Mouse (Mus musculus): Measurements from ENCODE around the gene Slc13a5. TPM values are rescaled to one million over a fixed set of nuclear protein-coding genes. Genes with fewer than 3 reads are reported as not detected.
A peak's percentile ranks its signal among the peaks of the same experiment; 100 is the strongest.

Gene Slc13a5
- polyA plus RNA-seq, 1 experiment, result 34.1 TPM

DNA sequence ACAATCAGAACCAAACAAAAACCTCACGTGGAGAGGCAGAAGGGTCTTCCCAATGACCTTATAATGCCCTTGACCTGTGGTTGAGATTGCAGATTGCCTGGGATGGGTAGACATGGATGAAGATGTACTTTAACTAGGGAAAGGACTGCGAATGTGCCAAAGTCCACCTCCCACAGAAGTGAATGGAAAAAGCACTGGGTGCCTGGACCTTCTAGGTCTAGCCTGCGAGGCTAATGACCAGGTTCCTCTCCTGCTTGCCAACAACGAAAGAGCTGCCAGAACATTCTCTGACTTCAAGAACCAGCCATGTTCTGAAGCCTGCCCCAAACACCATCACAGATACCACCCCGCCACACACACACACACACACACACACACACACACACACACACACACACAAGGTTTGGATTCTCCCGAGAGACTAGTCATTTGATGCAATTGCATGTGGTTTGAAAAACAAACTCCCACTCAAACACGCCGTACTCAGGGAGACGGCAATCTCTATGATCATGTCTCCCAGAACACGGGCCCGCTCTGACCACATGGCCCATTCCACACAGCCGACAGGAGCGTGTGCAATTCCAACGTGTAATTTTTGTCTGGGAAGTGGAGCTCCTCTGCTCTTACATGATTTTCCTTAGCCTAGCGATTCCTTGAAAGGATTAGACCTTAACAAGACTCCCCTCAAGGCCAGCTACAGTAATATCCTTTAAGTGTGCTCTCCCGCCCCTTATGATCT lies 16.6 kb upstream of the Slc13a5 start:
- no peak overlapping the region for H3K27ac ChIP-seq (ENCODE audit: control insufficient read depth, insufficient read depth, low read depth, low read length)
- no peak overlapping the region for H3K4me3 ChIP-seq (ENCODE audit: control insufficient read depth, low read depth, low read length)
- TF ChIP-seq POLR2A (IDR thresholded peaks at IDR 0.05; ENCODE audit: control insufficient read depth, low read depth, low read length), result no peak
- no peaks in the 10 kb centered on the region for H3K36me3 ChIP-seq (ENCODE audit: control insufficient read depth, insufficient read depth, low read length)
- no peaks in the 10 kb centered on the region for H3K27me3 ChIP-seq (ENCODE audit: control insufficient read depth, insufficient read depth, low read length)
- no peaks in the 10 kb centered on the region for H3K4me1 ChIP-seq (ENCODE audit: control insufficient read depth, insufficient read depth, low read length)

DNA sequence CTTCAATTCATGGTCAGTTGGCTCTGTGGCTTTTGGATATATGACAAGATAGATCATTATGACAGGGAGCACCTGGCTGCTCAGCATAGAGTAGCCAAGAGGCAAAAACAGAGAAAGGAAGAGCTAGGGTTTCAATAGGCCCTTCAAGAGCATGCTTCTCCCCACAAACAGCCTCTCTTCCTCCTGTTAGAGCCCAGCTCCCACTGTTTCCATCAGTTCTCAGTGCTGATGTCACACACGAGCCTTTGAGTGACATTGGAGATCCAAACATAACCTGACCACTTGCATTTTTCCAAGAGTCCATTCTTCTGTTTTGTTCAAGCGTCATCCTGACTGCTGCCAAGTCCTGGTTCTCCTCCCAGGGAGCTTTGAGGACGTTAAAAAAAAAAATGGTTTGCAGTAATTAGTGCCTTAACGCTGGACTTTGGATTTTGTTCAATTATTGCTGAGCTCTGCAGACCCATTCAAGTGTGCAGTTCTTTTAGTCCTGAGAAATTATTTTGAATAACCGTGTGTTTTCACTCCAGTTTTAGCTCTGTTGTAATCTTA lies 14.9 kb upstream of the Slc13a5 start:
- TF ChIP-seq CTCF (IDR thresholded peaks at IDR 0.05; ENCODE audit: control insufficient read depth, insufficient read depth, insufficient replicate concordance, low read depth, low read length) (no peak), POLR2A (IDR thresholded peaks at IDR 0.05; ENCODE audit: control insufficient read depth, low read depth, low read length) (no peak)

DNA sequence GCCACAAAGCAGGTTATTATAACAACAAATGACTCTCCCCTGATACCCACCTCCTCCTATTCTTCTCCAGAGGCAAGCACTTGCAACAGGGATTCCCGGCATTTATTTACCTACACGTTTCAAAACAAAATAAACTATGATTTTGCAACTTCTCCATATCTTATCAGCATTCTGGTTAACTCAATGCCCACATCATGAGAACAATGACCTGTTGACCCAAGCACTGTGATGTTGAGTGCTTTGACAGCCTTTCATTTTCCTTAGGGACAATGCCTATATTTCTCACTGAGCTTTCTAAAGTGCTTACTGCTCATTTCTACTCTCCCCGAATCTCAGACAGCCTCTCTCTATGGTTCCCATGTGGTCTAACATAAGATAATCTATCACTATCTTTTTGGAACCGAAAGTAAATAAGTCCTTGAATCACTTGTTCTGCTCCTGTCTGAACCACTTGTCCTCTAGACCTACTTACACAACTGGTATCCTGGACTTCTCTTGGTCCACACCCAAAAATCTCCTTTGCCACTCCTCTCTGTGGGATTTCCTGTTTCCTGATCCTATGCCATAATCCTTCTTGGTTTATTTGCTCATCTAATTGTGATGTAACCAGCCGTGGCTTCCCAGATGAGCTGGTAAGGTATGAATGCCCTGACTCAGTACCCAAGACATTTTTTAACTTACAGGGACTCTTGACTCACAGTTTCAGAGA lies 14.3 kb upstream of the Slc13a5 start:
- no peak overlapping the region for H3K27ac ChIP-seq (ENCODE audit: control insufficient read depth, insufficient read depth, low read depth, low read length)
- H3K4me1 ChIP-seq (ENCODE audit: control insufficient read depth, insufficient read depth, low read length), result no peaks in the 10 kb centered on the region
- no peaks in the 10 kb centered on the region for H3K27me3 ChIP-seq (ENCODE audit: control insufficient read depth, insufficient read depth, low read length)
- peak overlapping the region; percentile 78; the same call in 1 of the 2 replicates for H3K4me3 ChIP-seq (ENCODE audit: control insufficient read depth, low read depth, low read length)
- H3K36me3 ChIP-seq (ENCODE audit: control insufficient read depth, insufficient read depth, low read length), result no peaks in the 10 kb centered on the region
- TF ChIP-seq POLR2A (IDR thresholded peaks at IDR 0.05; ENCODE audit: control insufficient read depth, low read depth, low read length) (no peak), CTCF (IDR thresholded peaks at IDR 0.05; ENCODE audit: control insufficient read depth, insufficient read depth, insufficient replicate concordance, low read depth, low read length) (no peak)

More for the DNA sequence above, 14.9 kb upstream of the Slc13a5 start:
- peak overlapping the region; percentile 66 for H3K4me3 ChIP-seq (ENCODE audit: control insufficient read depth, low read depth, low read length)
- no peaks in the 10 kb centered on the region for H3K4me1 ChIP-seq (ENCODE audit: control insufficient read depth, insufficient read depth, low read length)
- H3K36me3 ChIP-seq (ENCODE audit: control insufficient read depth, insufficient read depth, low read length), result no peaks in the 10 kb centered on the region
- no peak overlapping the region for H3K27ac ChIP-seq (ENCODE audit: control insufficient read depth, insufficient read depth, low read depth, low read length)
- H3K27me3 ChIP-seq (ENCODE audit: control insufficient read depth, insufficient read depth, low read length), result no peaks in the 10 kb centered on the region

DNA sequence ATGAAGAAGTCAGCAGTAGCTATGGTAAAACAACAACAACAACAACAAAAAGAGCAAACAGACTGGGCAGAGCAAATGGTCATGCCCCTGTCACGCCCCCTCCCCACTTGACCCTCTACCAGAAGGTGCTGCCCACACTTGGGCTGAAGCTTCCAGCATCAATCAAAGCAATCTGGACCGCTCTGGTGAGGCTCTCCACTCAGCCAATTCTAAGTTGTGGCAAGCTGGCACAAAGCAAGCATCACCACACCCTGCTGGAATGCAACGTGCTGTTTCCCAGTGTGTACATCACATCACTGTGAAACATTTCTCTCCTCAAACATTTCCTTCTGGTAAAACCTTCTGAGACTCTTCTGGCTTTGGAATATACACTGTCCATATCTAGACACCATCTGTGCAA lies 6.3 kb upstream of the Slc13a5 start:
- Histone ChIP-seq H3K4me3 (ENCODE audit: control insufficient read depth, low read depth, low read length) (no peak overlapping the region), H3K27me3 (ENCODE audit: control insufficient read depth, insufficient read depth, low read length) (no peaks in the 10 kb centered on the region), H3K36me3 (ENCODE audit: control insufficient read depth, insufficient read depth, low read length) (no peaks in the 10 kb centered on the region), H3K4me1 (ENCODE audit: control insufficient read depth, insufficient read depth, low read length) (no peaks in the 10 kb centered on the region), H3K27ac (ENCODE audit: control insufficient read depth, insufficient read depth, low read depth, low read length) (no peak overlapping the region)
- TF ChIP-seq POLR2A (IDR thresholded peaks at IDR 0.05; ENCODE audit: control insufficient read depth, low read depth, low read length) (no peak), CTCF (IDR thresholded peaks at IDR 0.05; ENCODE audit: control insufficient read depth, insufficient read depth, insufficient replicate concordance, low read depth, low read length) (no peak)

DNA sequence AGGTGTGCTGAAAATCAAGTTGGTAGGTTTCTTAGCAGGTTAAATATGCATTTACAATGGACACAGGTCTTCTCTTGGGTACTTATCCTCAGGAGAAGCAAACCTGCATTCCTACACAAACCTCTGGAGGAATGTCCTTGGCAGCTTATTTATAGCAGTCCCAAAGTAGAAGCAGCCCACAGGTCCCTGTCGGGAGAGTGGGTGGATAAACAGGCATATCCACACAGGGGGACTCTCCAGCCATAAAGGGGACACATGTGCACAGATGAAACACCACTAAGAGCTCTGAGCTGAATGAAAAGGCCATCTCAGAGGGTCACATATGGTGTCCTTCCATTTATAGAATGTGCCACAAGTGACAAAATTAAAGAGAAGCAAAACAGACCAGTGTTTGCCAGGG lies 4.7 kb upstream of the Slc13a5 start:
- Histone ChIP-seq H3K27ac (ENCODE audit: control insufficient read depth, insufficient read depth, low read depth, low read length) (no peak overlapping the region), H3K27me3 (ENCODE audit: control insufficient read depth, insufficient read depth, low read length) (no peaks in the 10 kb centered on the region), H3K4me1 (ENCODE audit: control insufficient read depth, insufficient read depth, low read length) (peaks cover 3% of the 10 kb centered on the region; the same call in 1 of the 2 replicates), H3K36me3 (ENCODE audit: control insufficient read depth, insufficient read depth, low read length) (no peaks in the 10 kb centered on the region), H3K4me3 (ENCODE audit: control insufficient read depth, low read depth, low read length) (no peak overlapping the region)
- no peak for TF ChIP-seq CTCF (IDR thresholded peaks at IDR 0.05; ENCODE audit: control insufficient read depth, insufficient read depth, insufficient replicate concordance, low read depth, low read length)
- TF ChIP-seq POLR2A (IDR thresholded peaks at IDR 0.05; ENCODE audit: control insufficient read depth, low read depth, low read length), result no peak

DNA sequence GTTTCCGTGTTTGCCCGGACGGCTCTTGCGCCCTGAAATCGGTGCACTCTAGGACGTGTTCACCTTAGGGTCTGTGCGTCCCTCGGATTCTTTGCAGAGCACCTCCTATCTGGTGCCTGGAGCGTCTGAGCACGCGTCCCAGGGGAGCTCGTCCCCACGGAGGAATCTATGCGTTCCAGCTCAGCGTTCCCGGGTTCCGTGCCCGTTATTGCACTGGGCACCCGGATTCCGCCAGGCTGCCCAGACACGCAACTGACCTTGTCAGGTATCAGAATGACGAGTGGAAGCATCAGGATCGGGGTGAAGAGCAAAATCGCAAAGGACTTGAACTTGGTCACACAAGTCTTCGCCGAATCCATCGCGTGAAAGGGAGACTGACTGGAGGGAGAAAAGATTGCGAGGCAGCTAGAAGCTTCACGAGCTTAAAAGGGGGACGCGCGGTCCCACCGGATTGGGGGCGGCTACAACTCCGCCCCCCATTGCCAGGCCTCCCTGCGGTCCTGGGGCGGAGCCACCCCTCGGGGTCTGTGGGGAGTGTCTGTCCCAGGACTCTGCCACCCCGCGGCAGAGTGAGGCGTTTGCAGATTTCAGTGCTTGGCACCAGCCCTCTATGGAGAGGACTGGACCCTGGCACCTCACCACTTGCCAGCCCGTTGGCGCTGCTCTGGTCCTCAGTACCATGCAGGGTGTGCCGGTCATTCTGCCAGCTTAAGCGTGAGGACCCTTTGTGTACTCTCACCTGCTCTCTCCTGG lies 639 bp downstream of the Slc13a5 start:
- peaks cover 18% of the 10 kb centered on the region for H3K4me1 ChIP-seq (ENCODE audit: control insufficient read depth, insufficient read depth, low read length)
- H3K36me3 ChIP-seq (ENCODE audit: control insufficient read depth, insufficient read depth, low read length), result no peaks in the 10 kb centered on the region
- no peaks in the 10 kb centered on the region for H3K27me3 ChIP-seq (ENCODE audit: control insufficient read depth, insufficient read depth, low read length)
- H3K27ac ChIP-seq (ENCODE audit: control insufficient read depth, insufficient read depth, low read depth, low read length), result peak overlapping the region; percentile 88
- H3K4me3 ChIP-seq (ENCODE audit: control insufficient read depth, low read depth, low read length), result peak overlapping the region; percentile 90
- TF ChIP-seq POLR2A (IDR thresholded peaks at IDR 0.05; ENCODE audit: control insufficient read depth, low read depth, low read length), result peak; percentile 57; the same call in 1 of the 2 replicates
- TF ChIP-seq CTCF (IDR thresholded peaks at IDR 0.05; ENCODE audit: control insufficient read depth, insufficient read depth, insufficient replicate concordance, low read depth, low read length), result no peak

DNA sequence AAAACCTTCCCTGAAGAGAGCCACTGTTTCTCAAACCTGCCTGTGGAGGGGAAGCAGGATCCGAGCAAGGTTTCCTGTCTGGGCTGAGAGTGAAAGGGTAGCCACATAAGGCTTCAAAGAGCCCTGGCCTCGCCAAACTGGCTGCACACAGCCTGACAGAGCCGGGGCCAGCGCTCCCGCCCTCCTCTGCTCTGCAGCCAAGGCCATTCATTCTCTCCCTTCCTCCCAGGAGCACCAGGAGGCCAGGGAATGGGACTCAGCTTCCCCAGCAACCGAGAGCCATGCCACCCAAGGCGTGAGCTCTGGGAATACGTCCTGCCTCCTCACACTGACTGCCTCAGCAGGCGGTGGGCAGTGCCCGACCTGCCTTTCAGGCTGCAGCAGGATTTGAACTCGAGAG lies 1.5 kb downstream of the Slc13a5 start:
- Histone ChIP-seq H3K27me3 (ENCODE audit: control insufficient read depth, insufficient read depth, low read length) (no peaks in the 10 kb centered on the region), H3K36me3 (ENCODE audit: control insufficient read depth, insufficient read depth, low read length) (no peaks in the 10 kb centered on the region), H3K27ac (ENCODE audit: control insufficient read depth, insufficient read depth, low read depth, low read length) (no peak overlapping the region), H3K4me1 (ENCODE audit: control insufficient read depth, insufficient read depth, low read length) (peaks cover 18% of the 10 kb centered on the region), H3K4me3 (ENCODE audit: control insufficient read depth, low read depth, low read length) (peak overlapping the region; percentile 90)
- TF ChIP-seq POLR2A (IDR thresholded peaks at IDR 0.05; ENCODE audit: control insufficient read depth, low read depth, low read length) (no peak), CTCF (IDR thresholded peaks at IDR 0.05; ENCODE audit: control insufficient read depth, insufficient read depth, insufficient replicate concordance, low read depth, low read length) (no peak)

All from testis, adult 2 months (tissue).